Mouse (Mus musculus): Measurements from ENCODE around the gene Synpo2l.

The Synpo2l gene

DNA sequence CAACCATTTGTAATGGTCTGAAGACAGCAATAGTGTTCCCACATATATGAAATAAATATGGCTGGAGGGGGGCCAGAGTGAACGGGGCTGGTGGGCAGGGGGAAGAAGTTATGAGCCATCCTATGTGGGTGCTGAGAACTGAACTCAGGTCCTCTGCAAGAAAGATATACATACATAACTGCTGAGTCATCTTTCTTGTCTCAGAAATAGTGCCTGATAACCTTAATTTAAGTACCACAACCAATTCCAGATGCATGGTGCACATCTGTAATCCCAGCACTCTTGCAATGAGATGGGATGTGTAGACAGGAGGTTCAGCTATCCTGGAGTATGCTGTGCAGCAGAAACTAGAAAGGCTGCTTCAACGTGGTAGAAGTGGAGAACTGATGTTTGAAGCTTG, 13.6 kb upstream of the Synpo2l start:
- no peak for DNase-seq (ENCODE audit: low spot score in 2 of 2)

- DNase-seq (ENCODE audit: low spot score in 2 of 2): no peak
Observed at GRCm38 (mm10) chr14:20677906-20678305, 9.8 kb upstream of the Synpo2l start.

- DNase-seq (ENCODE audit: low spot score in 2 of 2): peak; percentile 92 to 95
Observed at GRCm38 (mm10) chr14:20674064-20674833, 6.1 kb upstream of the Synpo2l start, which contains the start of gene Sec24c. TSS of gene Sec24c (plus strand) at chr14:20674308.

- DNase-seq (ENCODE audit: low spot score in 2 of 2): no peak
Observed at GRCm38 (mm10) chr14:20673735-20674063, 5.5 kb upstream of the Synpo2l start.

DNA sequence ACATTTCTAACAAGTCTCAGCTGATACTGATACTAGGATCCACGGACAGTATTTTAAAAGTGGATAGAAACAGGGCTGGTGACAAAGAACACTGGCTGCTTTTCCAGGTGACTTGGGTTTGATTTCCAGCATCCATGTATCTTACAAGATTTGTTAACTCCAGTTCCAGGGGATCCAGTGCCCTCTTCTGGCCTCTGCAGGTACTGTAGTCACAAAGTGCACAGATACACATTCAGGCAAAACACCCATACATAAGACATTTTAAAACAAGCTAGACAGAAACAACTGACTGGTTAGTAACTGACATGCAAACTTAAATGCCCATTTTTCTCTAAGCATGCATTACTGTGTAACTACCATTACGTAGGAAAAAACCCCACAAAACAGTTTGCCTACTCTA, 4.8 kb upstream of the Synpo2l start:
- no peak for DNase-seq (ENCODE audit: low spot score in 2 of 2)

DNA sequence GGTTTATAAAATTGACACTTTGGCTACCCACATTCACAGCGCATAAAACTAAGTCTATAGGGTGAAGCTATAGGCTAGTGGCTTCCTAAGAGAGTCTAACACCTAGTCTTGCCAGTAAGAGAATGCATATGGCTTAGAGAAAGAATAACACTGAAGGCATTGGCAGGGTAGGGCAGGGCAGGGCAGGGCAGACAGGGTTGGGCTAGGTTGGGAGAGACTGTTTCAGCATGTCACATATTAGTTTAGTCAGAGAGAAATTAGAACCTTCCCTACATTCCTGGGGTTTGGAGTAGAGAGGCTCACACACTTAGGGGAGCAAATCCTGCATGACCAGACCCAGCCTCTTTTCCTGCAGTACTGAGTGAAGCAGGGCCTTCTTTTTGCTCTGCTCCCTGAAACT, 685 bp downstream of the Synpo2l start:
- DNase-seq (ENCODE audit: low spot score in 2 of 2): no peak

DNA sequence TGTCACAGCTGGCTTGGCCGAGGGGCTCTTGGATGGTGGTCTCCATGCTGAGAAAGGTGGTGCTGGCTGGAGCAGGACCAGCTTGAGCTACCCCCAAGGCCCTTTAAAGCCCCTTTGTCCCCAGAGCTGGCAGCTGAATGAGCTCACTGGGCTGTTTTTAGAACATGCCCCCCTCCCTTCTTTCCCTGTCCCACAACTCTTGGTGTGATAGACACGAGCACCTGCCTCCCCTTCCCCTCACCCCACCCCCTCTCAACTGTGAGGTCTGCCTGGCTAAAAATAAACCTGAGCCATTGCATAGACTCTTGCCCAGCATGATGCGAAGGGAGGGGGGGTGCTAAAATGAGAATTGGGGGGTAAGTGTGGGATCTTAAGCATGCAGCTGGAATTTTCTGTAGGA, 3.7 kb downstream of the Synpo2l start:
- no peak for DNase-seq (ENCODE audit: low spot score in 2 of 2)

- no peak for DNase-seq (ENCODE audit: low spot score in 2 of 2)
Observed at GRCm38 (mm10) chr14:20663601-20664000, 4.6 kb downstream of the Synpo2l start.

GRCm38 (mm10) chr14:20662740-20663139, 5.4 kb downstream of the Synpo2l start:
- no peak for DNase-seq (ENCODE audit: low spot score in 2 of 2)

DNA sequence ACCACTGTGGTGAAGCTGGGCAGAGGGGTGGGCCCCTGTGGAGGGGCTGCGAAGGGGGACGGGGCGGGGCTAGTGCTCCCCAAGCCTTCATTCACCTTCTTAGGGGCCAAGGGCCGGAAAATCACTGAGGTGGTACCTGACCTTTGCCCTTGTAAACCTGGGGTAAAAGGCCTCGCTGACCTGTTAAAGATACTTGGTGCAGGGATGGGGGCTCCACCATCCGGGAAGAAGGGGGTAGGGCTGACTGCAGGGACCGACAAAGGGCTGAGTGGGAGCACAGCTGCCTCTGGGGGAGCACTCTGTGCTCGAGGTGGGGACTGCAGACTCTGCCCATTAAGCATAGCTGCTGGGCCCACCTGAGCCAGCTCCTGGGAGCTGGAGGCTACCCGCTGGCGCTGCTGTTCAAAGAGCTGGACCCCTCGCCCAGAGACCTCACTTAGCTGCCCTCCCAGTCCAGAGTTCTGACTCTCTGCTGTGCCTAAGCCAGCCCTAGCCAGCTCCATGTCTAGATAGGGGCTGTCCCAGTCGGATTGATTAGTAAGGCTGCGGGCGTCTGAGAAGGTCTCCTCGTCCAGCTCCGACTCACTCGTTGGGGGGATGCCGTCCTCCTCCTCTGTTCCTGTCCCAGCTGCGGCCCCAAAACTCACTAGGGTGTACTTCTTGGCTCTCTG, 6.4 kb downstream of the Synpo2l start:
- DNase-seq (ENCODE audit: low spot score in 2 of 2): peak in 1 of 2 experiments; percentile 18

GRCm38 (mm10) chr14:20660827-20661660, 7.1 kb downstream of the Synpo2l start:
- DNase-seq (ENCODE audit: low spot score in 2 of 2): peak; percentile 90 to 93

GRCm38 (mm10) chr14:20659687-20660086, 8.5 kb downstream of the Synpo2l start:
- no peak for DNase-seq (ENCODE audit: low spot score in 2 of 2)

DNA sequence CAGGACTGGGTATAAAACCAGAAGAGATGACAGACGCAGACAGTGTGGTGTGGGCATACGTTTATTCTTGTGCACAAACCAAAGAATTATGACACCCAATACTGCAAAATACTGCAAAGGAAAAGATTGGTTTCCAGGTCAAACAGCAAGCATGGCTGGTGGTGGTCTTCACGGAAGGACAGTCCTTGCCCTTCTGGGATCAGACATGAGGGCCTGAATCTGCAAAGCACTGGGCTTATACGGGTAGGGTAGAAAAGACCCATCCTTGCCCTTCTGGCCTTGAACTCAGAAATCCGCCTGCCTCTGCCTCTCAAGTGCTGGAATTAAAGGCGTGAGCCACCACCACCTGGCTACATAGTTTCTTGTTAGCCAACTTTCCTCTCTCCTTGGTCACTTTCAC, 9.3 kb downstream of the Synpo2l start:
- DNase-seq (ENCODE audit: low spot score in 2 of 2): no peak

DNA sequence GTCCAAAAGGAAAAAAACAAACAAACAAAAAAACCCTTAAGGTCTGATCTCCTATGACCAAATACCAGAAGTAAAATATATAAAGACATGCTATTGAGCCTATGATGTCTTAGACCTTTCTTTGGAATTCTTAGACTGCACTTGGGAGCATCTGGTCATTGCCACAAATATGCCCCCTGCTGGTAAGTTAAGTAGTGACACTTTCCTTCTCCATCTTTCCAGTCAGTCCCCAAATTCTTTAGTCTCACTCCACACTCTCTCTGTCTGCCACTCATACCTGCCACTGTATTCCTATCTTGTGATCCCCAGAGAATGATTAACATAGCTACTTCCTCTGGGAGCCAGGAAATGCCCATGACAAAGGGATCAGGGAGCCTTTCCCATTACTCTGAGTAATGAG, 9.8 kb downstream of the Synpo2l start:
- DNase-seq (ENCODE audit: low spot score in 2 of 2): peak in 1 of 2 experiments; percentile 30

GRCm38 (mm10) chr14:20656361-20656760, 11.8 kb downstream of the Synpo2l start, which contains the start of gene Myoz1:
TSS of gene Myoz1 (minus strand) at chr14:20656540.
- no peak for DNase-seq (ENCODE audit: low spot score in 2 of 2)

DNA sequence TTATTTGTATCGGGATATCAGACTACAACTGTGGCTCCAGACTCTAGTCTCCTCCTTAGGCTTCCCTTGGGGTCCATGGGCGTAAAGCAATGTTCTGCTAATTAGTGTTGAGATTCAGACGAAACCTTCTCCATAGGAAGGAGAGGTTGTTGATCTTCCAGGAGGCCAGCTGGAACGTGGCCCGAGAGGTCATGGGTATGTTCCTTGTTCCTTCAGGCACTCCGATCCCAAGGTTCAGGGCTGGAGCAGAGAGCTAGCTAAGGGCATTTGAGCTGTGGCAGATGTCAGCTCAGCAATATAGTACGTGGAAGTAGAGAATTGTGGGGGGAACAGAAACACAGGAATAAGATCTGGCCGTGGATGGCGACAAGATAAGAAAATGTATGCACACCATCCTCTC, 12.4 kb downstream of the Synpo2l start:
- DNase-seq (ENCODE audit: low spot score in 2 of 2): no peak

- DNase-seq (ENCODE audit: low spot score in 2 of 2): no peak
Observed at GRCm38 (mm10) chr14:20654690-20655421, 13.3 kb downstream of the Synpo2l start.

GRCm38 (mm10) chr14:20651722-20652256, 16.4 kb downstream of the Synpo2l start:
- DNase-seq (ENCODE audit: low spot score in 2 of 2): no peak

GRCm38 (mm10) chr14:20651000-20651399, 17.2 kb downstream of the Synpo2l start:
- DNase-seq (ENCODE audit: low spot score in 2 of 2): no peak

DNA sequence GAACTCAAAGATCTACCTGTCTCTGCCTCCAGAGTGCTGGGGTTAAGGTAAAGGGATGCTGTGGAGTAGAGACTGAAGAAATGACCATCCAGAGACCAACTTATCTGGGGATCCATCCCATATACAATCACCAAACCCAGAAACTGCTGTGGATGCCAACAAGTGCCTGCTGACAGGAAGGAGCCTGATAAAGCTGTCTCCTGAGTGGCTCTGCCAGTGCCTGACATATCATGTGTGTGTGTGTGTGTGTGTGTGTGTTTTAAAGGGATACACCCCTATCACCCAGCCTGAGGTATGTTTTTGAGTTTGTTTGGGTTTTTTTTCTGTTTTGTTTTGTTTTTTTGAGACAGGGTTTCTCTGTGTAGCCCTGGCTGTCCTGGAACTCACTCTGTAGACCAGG, 21.8 kb downstream of the Synpo2l start:
- no peak for DNase-seq (ENCODE audit: low spot score in 2 of 2)

GRCm38 (mm10) chr14:20645547-20645946, 22.6 kb downstream of the Synpo2l start:
- DNase-seq (ENCODE audit: low spot score in 2 of 2): no peak

All from frontal cortex, postnatal 14 days (tissue).